Mouse (Mus musculus): ENCODE measurements around the gene Notch2.

Notch2 gene

DNA sequence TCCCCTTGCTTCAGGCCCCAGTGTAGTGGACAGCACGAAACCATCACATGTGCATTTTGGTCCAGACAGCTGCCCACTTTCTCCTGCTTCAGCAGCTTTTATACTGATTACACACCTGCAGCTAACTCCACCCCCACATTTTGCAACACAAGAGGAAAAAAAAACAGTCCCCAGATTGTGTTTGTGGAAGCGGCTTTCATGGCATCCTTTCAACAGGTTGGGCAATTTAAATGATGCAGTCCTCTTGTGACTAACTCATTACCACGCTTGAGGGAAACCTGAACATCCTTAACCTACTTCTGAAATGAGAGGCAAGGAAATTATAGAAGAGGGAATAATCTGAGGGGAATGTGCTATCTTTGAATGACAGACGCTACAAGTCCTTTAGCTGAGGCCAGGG lies 15.0 kb upstream of the Notch2 start:
- no peak for DNase-seq

- DNase-seq = no peak
Observed at GRCm38 (mm10) chr3:98003558-98003957, 9.8 kb upstream of the Notch2 start.

DNA sequence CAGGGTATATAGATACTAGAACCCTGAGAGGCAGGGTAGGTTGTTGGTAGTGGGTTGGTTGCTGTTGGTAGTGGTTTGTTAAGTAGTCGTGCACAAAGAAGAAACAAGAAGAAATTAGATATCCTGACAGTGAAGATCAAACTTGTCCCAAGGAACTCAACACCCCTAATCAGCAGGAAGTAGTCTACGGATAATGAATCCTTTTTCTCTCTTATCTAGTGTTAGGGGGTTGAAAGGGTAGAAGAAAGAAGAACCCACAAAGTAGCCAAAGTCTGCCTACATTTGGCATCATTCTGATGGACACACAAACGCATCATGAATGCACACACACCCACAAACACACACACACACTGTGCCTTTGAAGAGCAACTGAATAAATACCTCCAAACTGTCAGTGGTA lies 9.1 kb upstream of the Notch2 start:
- DNase-seq = no peak

DNA sequence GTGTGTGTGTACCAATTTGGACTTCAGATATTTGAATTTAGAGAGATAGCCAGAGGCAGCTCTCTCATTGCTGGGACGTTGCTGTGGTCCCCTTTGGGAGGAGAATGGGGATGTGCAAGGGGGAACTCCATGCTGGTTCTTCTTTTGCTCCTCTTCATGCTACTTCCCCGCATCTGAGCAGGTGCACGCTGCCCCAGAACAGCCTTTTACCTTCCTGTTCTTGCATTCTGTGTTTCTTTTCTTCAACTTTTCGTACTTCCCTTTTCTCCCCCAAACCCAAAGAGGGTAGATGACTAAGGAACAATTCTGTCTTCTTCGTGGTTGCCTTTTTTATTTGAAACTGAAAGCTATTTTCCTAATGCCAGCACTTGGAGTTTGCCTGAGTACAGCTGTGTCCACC lies 8.0 kb upstream of the Notch2 start:
- DNase-seq = no peak

GRCm38 (mm10) chr3:98006046-98006691 lies 7.2 kb upstream of the Notch2 start:
- no peak for DNase-seq

DNA sequence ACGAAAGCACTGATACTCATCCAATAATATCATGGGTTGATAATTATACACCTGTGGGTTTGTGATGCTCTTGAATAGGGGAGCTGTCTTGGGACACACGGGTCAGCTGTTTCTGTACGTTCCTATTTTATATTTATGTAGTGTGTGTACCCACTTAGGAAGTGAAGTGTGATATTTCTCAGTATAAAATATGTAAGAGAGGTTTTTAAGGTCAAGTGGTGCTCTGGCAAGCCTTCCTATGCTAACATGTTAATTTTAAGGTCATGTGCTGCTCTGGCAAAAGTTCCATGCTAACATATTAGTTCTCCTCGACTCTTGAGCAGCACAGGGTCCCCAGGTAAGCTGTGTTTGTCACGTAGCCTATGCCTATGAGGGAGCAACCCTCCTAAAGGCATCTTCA lies 6.4 kb upstream of the Notch2 start:
- DNase-seq = no peak

GRCm38 (mm10) chr3:98008143-98008542 lies 5.2 kb upstream of the Notch2 start:
- DNase-seq = no peak

DNA sequence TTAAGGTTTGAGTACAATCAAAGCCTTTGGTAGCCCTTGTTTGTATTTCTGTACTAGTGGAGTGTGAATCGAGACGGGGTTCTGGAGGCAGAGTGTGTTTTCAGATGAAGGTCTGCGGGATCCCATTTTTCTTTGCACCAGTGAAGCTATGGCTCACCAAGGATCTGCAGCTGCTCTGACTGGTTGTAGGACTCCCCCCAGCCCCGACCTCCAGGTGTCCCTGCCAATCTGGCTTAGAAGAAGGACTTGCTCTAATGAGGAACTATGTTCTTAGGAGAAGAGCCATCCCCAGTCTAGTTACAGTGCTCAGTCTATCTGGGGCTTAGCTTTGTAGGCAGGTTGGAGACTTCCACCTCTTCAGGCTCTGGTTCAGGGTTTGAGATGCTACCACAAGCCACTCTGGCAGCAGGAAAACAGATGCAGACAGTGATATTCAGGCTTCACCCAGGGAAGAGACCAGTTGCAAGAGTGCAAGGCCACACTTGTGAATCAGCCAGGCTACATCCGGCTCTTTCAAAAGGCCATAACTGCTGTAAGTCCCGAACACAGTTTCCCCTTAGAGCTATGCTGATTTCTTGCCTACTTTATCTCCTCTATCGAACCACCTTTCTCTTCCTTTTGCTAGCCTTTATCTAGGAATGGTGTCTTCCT lies 4.0 kb upstream of the Notch2 start:
- DNase-seq = no peak

DNA sequence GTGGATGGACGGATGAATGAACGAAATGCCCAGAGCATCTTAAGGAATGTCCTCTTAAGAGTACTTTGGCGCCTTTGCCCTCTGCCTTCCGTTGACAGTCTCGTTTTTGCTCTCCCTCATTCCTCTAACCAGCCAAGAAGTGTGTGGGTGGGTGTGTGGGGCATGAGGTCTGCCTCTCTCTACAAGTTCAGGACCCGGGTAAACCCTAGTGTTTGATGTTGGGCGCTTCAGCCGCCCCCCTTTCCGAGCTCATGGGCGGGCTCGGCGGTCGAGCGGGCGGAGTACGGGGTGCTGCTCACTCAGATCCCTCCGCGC lies 284 bp upstream of the Notch2 start:
- DNase-seq = no peak

DNA sequence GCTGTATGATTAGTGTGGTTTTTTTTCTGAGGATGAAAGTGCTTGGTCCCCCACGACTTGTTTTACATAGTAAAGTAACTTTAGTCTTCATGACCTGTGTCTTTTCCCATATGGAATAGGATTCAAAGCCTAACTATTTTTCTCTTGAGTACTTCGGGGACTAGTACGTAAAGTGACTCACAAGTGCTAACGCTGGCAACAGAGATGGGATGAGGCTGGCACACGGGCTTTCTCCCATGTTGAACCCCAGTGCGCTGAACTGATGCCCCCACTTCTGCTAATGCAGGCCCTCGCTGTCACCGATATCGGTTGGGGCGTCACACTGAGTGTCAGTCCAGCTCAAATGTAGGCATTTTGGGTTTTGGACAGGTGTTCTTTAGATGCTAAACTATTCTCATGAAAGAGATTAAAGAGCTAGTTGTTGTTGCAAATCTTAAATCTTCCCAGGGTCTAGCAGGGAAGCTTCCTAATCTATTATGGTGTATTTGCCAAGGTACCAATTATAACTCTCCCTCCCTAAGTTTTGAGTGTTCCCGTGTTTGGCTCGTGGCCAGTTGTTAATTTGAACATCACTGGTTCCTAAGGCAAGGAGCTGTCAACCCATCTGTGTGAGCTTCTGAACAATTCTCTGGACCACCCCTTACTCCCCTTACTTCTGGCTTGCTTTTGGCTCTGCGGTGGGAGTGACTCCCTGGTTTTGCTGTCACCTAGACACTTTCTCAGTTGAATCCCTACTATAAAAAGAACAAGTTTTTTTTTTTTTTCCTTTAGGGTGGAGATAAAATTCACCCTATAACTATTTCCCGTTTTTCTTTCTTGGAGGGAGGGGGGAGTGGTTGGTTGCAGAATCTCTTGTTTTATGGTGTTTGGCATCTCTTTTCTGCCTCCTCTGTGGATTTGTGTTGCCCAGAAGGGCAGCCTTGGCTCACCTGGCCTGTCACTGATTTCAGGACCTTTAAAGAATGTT lies 2.2 kb downstream of the Notch2 start:
- peak; percentile 37 for DNase-seq

- no peak for DNase-seq
Observed at GRCm38 (mm10) chr3:98016901-98017591, 3.7 kb downstream of the Notch2 start.

DNA sequence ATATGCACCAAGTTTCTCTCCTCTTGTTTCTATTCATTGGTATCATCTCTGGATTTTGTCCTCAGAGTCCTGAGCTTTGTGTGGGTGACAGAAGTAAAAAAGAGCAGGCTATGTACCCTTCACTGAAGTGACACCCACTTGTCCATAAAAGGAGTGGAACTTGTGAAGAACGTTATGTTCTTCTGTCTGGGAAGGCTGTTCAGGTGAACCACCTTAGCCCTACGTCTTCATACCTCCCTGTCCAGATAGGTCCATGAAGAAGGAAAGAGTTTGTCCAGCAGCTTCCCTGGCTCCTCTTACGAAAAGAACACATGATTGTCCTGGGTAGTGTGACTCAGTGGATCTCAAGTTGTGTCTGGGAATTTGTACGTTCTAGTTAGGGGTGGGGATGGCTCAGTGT lies 4.9 kb downstream of the Notch2 start:
- DNase-seq = no peak

- no peak for DNase-seq
Observed at GRCm38 (mm10) chr3:98020431-98021229, 7.3 kb downstream of the Notch2 start.

DNA sequence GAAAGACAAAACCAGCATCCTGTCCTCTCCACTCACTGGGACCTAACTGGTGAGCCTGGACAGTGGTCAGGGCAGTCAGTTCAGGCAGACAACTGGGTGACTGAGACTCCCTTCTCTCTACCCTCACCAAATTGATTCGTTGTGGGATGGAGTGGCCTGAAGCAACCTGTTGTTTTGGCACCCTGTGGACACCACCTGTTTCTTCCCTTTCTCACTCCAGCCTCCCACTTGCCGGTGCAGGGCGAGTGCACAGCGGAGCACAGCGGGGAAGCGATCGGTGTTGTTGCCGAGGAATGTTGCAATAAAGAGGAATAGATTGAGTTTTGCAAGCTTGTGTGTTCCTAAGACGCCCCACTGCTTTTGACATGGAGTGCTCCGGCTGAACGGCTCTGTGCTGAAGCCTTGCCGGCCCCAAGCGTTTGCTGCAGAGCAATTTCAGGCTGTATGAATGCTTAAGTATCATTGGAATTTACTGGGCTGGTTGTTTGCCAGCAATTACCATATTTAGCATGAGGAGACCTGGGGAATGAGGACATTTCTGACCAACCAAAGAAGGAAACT lies 11.0 kb downstream of the Notch2 start:
- DNase-seq = peak; percentile 84

GRCm38 (mm10) chr3:98025521-98025920 lies 12.2 kb downstream of the Notch2 start:
- DNase-seq = no peak

- peak; percentile 52 for DNase-seq
Observed at GRCm38 (mm10) chr3:98025921-98026880, 12.9 kb downstream of the Notch2 start.

- DNase-seq = no peak
Observed at GRCm38 (mm10) chr3:98027371-98027774, 14.0 kb downstream of the Notch2 start.

GRCm38 (mm10) chr3:98028072-98028471 lies 14.7 kb downstream of the Notch2 start:
- DNase-seq = no peak

- DNase-seq = no peak
Observed at GRCm38 (mm10) chr3:98028936-98029335, 15.6 kb downstream of the Notch2 start.

DNA sequence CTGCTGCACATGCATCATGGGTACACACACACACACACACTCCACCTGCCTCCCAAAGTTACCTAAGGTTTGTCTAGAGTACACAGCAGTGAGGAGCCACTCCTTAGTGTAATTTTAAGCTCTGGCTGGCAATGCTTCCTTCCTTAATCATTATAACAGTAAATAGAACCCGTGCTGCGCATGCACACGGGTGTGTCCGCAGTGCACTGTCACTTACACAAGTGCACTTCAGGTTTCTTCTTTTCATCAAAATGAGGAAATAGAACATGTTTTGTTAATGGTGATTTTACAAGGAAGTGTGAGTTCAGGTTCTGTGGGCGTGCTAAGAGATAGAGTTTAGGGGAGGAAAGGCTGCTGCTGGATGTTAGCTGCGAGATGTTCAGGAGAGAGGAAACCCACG lies 17.8 kb downstream of the Notch2 start:
- DNase-seq = no peak

DNA sequence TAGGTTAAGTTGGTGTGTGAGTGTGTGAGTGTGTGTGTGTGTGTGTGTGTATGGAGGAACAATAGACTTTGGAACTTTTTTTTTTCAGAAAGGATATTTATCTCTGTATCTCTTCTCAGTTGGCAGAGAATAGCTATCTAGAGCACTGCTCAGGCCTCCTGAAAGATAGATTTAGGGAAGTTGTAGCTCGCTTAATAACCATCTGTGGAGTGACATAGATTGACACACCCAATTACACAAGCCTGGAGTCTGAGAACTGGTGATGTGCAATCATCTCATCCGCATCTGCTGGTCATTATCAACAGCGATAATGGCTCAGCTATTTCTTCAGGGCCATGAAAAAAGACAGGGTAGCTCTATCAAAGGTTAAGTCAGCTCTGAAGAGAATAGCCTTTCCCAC lies 18.9 kb downstream of the Notch2 start:
- DNase-seq = no peak
